17 mouse cellular contexts compared by ENCODE assay signal in the genomic region with DNA sequence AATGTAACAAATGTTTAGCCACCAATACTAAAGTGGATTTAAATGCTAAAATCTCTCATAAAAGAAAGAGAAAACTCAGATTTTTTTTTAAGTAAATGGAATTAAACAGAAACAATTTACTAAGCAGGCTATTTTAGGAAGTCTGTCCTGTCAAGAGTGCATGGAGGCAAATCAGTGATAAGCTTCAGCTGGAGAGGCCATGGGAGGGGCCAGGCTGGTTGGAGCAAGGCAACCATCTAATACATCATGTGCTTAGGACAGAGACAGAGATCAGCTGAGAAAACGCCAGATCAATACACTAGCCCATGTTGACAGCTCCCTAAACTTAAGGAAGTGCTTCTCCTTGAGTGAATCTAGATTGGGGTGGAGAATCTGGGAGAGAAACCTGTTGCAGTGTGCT.
DNase-seq lines count a peak whose midpoint lies in the region; ATAC-seq and TF ChIP-seq lines count a peak whose summit lies in the region.
"Had no signal": no experiment of that assay in that cellular context is flagged by ENCODE, and none has a peak within 500 bp of the region (broad histone marks: within the 10 kb centered on the region; RNA-seq: fewer than 3 reads in every experiment).

No protein-coding gene starts in this region.

- H3K36me3 ChIP-seq in heart, embryonic 12.5 days, result no peaks in the 10 kb centered on the region
- H3K36me3 ChIP-seq in lung, postnatal 0 days (ENCODE audit: insufficient read depth, low read length), result no peaks in the 10 kb centered on the region
- no peaks in the 10 kb centered on the region for H3K36me3 ChIP-seq in hindbrain, postnatal 0 days (ENCODE audit: insufficient read depth, low read length)
- H3K36me3 ChIP-seq: embryonic facial prominence, embryonic 15.5 days; forebrain, embryonic 15.5 days; limb, embryonic 12.5 days had no signal

- H3K4me2 ChIP-seq in heart, embryonic 12.5 days, result 0 out of 2 replicates have a peak overlapping the region, but pooled peaks have one; percentile 29
- H3K4me2 ChIP-seq in lung, postnatal 0 days (replicated peaks; ENCODE audit: low read depth, low read length), result no peak overlapping the region
- H3K4me2 ChIP-seq in hindbrain, postnatal 0 days (ENCODE audit: low read depth, low read length), result no peak overlapping the region
- H3K4me2 ChIP-seq: embryonic facial prominence, embryonic 15.5 days; forebrain, embryonic 15.5 days; hindbrain, embryonic 14.5 days; limb, embryonic 12.5 days had no signal

- H3K27ac ChIP-seq in heart, embryonic 12.5 days (ENCODE audit: poor library complexity, severe bottlenecking), result no peak overlapping the region
- H3K27ac ChIP-seq in lung, postnatal 0 days (ENCODE audit: low read length), result no peak overlapping the region
- no peak overlapping the region for H3K27ac ChIP-seq in hindbrain, postnatal 0 days
- H3K27ac ChIP-seq: embryonic facial prominence, embryonic 15.5 days; forebrain, embryonic 15.5 days; hindbrain, embryonic 14.5 days; left cerebral cortex, adult 2 months; limb, embryonic 12.5 days had no signal

- TF ChIP-seq EP300 in lung, postnatal 0 days (IDR thresholded peaks at IDR 0.05), result no peak

- no peak for TF ChIP-seq CTCF in lung, postnatal 0 days (IDR thresholded peaks at IDR 0.05)
- no peak for TF ChIP-seq CTCF in hindbrain, postnatal 0 days (IDR thresholded peaks at IDR 0.05; ENCODE audit: low read depth)

- no peak overlapping the region for H3K4me3 ChIP-seq in heart, embryonic 12.5 days
- H3K4me3 ChIP-seq in lung, postnatal 0 days (ENCODE audit: low read depth, low read length), result no peak overlapping the region
- no peak overlapping the region for H3K4me3 ChIP-seq in hindbrain, postnatal 0 days (ENCODE audit: low read length)
- H3K4me3 ChIP-seq: embryonic facial prominence, embryonic 15.5 days; forebrain, embryonic 15.5 days; left cerebral cortex, adult 2 months; limb, embryonic 12.5 days; myocyte had no signal

- H3K9me3 ChIP-seq in heart, embryonic 12.5 days (replicated peaks), result no peaks in the 10 kb centered on the region
- no peaks in the 10 kb centered on the region for H3K9me3 ChIP-seq in lung, postnatal 0 days (ENCODE audit: low read length)
- H3K9me3 ChIP-seq in hindbrain, postnatal 0 days (ENCODE audit: low read length), result no peaks in the 10 kb centered on the region
- H3K9me3 ChIP-seq: embryonic facial prominence, embryonic 15.5 days; forebrain, embryonic 15.5 days; limb, embryonic 12.5 days had no signal

- ATAC-seq in heart, embryonic 12.5 days (ENCODE audit: insufficient number of reproducible peaks, low FRiP score), result peak; percentile 67; the same call in 1 of the 2 replicates
- no peak for ATAC-seq in lung, postnatal 0 days
- no peak for ATAC-seq in hindbrain, postnatal 0 days
- no peak for ATAC-seq in monocyte, adult 5-6 weeks (replicated peaks; ENCODE audit: insufficient number of reproducible peaks, low FRiP score, low TSS enrichment, poor library complexity, severe bottlenecking)
- ATAC-seq: forebrain, embryonic 15.5 days; liver, postnatal 0 days had no signal

- DNase-seq in heart, adult 8-10 months (ENCODE audit: low spot score), result peak; percentile 48
- DNase-seq in heart, postnatal 4 days, result peak; percentile 22
- peak; percentile 13 for DNase-seq in lung, postnatal 0 days (ENCODE audit: low spot score)
- no peak for DNase-seq in spleen, postnatal 36 days (ENCODE audit: low spot score in 2 of 2)
- DNase-seq in hindbrain, postnatal 0 days (ENCODE audit: low spot score), result no peak
- DNase-seq: cerebellum, adult 18-20 months; liver, postnatal 0 days; right cerebral cortex, postnatal 14 days had no signal

- WGBS in heart, embryonic 12.5 days, result 24% methylated on average over 1 of the region's 1 CpGs
- 36% methylated on average over 1 of the region's 1 CpGs for WGBS in lung, postnatal 0 days
- 77% methylated on average over 1 of the region's 1 CpGs for WGBS in hindbrain, postnatal 0 days

- no peaks in the 10 kb centered on the region for H3K27me3 ChIP-seq in heart, embryonic 12.5 days (replicated peaks)
- no peaks in the 10 kb centered on the region for H3K27me3 ChIP-seq in lung, postnatal 0 days (replicated peaks; ENCODE audit: insufficient read depth, low read length)
- no peaks in the 10 kb centered on the region for H3K27me3 ChIP-seq in hindbrain, postnatal 0 days (ENCODE audit: insufficient read depth, low read length)
- H3K27me3 ChIP-seq: CH12.LX; embryonic facial prominence, embryonic 15.5 days; forebrain, embryonic 15.5 days; limb, embryonic 12.5 days had no signal

- H3K9ac ChIP-seq in heart, embryonic 12.5 days, result no peak overlapping the region
- H3K9ac ChIP-seq in lung, postnatal 0 days (replicated peaks; ENCODE audit: low read depth), result no peak overlapping the region
- H3K9ac ChIP-seq in hindbrain, postnatal 0 days (replicated peaks; ENCODE audit: low read length), result no peak overlapping the region
- H3K9ac ChIP-seq: embryonic facial prominence, embryonic 15.5 days; forebrain, embryonic 15.5 days; hindbrain, embryonic 14.5 days; limb, embryonic 12.5 days; liver, postnatal 0 days had no signal

- H3K4me1 ChIP-seq in heart, embryonic 12.5 days (replicated peaks), result peaks cover 14% of the 10 kb centered on the region
- H3K4me1 ChIP-seq in lung, postnatal 0 days (ENCODE audit: insufficient read depth, low read depth, low read length), result no peaks in the 10 kb centered on the region
- no peaks in the 10 kb centered on the region for H3K4me1 ChIP-seq in hindbrain, postnatal 0 days (ENCODE audit: insufficient read depth, low read length)
- H3K4me1 ChIP-seq: embryonic facial prominence, embryonic 15.5 days; limb, embryonic 12.5 days had no signal

Comparison
In these comparisons a context has a peak if more than half of its experiments do, and no peak if none do; other contexts are left out.
1. DNase-seq: peak in heart, adult 8-10 months (single experiment), heart, postnatal 4 days (single experiment) and lung, postnatal 0 days (single experiment); none in spleen, postnatal 36 days (0 of 2) and hindbrain, postnatal 0 days (single experiment).